8 mouse cellular contexts compared by ENCODE assay signal in genomic region chr9:107624539-107624938, GRCm38 (mm10). TPM values are rescaled to one million over a fixed set of nuclear protein-coding genes. Genes with fewer than 3 reads are reported as not detected.
A peak's percentile ranks its signal among the peaks of the same experiment; 100 is the strongest.
DNase-seq lines count a peak whose midpoint lies in the region; ATAC-seq and TF ChIP-seq lines count a peak whose summit lies in the region.

No protein-coding gene starts in this region.

- no peak for ATAC-seq in embryonic facial prominence, embryonic 14.5 days (ENCODE audit: low read depth)
- 0 out of 2 replicates have a peak, but pooled peaks have one; percentile 22 for ATAC-seq in intestine, embryonic 15.5 days

- H3K79me2 ChIP-seq in heart, adult 2 months (replicated peaks; ENCODE audit: control insufficient read depth, insufficient read depth, low read length), result peaks cover 4% of the 10 kb centered on the region

- peaks cover 59% of the 10 kb centered on the region for H3K4me1 ChIP-seq in heart, adult 2 months (ENCODE audit: control insufficient read depth, insufficient read depth, low read length)
- H3K4me1 ChIP-seq in embryonic facial prominence, embryonic 14.5 days (ENCODE audit: control insufficient read depth, insufficient read depth, low read length), result peaks cover 29% of the 10 kb centered on the region
- peaks cover 64% of the 10 kb centered on the region for H3K4me1 ChIP-seq in intestine, embryonic 15.5 days (replicated peaks)

- H3K9ac ChIP-seq in heart, adult 2 months (ENCODE audit: low read depth, low read length), result peak overlapping the region; percentile 37
- H3K9ac ChIP-seq in embryonic facial prominence, embryonic 14.5 days (ENCODE audit: low read depth, low read length), result no peak overlapping the region
- no peak overlapping the region for H3K9ac ChIP-seq in intestine, embryonic 15.5 days

- 36% methylated on average over 5 of the region's 5 CpGs for WGBS in heart, adult 2 months
- WGBS in embryonic facial prominence, embryonic 14.5 days, result 72% methylated on average over 5 of the region's 5 CpGs
- WGBS in intestine, embryonic 15.5 days, result 64% methylated on average over 5 of the region's 5 CpGs

- peak; percentile 65 for TF ChIP-seq POLR2A in heart, adult 2 months (IDR thresholded peaks at IDR 0.05; ENCODE audit: insufficient read depth, low read depth, low read length)

- DNase-seq in heart, adult 2 months, result peak; percentile 60 to 78
- no peak for DNase-seq in heart, postnatal 25 days (ENCODE audit: low spot score)
- no peak for DNase-seq in embryonic facial prominence, embryonic 14.5 days (ENCODE audit: low spot score)
- DNase-seq in lung, postnatal 4 days, result peak; percentile 64 to 67
- DNase-seq in thymus, postnatal 36 days, result peak; percentile 64 to 77
- DNase-seq in layer of hippocampus, adult 8-10 months (ENCODE audit: low spot score in 2 of 2), result no peak
- DNase-seq in ovary, adult 18-20 months (ENCODE audit: low spot score), result no peak

- peak overlapping the region; percentile 29 for H3K4me3 ChIP-seq in heart, adult 2 months
- H3K4me3 ChIP-seq in embryonic facial prominence, embryonic 14.5 days (ENCODE audit: low read depth, low read length), result no peak overlapping the region
- no peak overlapping the region for H3K4me3 ChIP-seq in intestine, embryonic 15.5 days (replicated peaks)

- no peak for TF ChIP-seq CTCF in heart, adult 2 months (IDR thresholded peaks at IDR 0.05)

- H3K36me3 ChIP-seq in heart, adult 2 months (ENCODE audit: control insufficient read depth, insufficient read depth, low read length), result peaks cover 12% of the 10 kb centered on the region
- peaks cover 42% of the 10 kb centered on the region for H3K36me3 ChIP-seq in embryonic facial prominence, embryonic 14.5 days (ENCODE audit: control insufficient read depth, insufficient read depth, low read length)
- peaks cover 9% of the 10 kb centered on the region; the same call in 1 of the 2 replicates for H3K36me3 ChIP-seq in intestine, embryonic 15.5 days

- intact Hi-C loops in heart, adult 2 months (cut with DNase I), result no loop called here
- intact Hi-C loops in heart, postnatal 25 days (cut with DNase I), result no loop called here

- no peaks in the 10 kb centered on the region for H3K9me3 ChIP-seq in embryonic facial prominence, embryonic 14.5 days (ENCODE audit: control insufficient read depth, low read length)
- no peaks in the 10 kb centered on the region for H3K9me3 ChIP-seq in intestine, embryonic 15.5 days

- peak overlapping the region; percentile 89 for H3K27ac ChIP-seq in heart, adult 2 months
- 0 out of 2 replicates have a peak overlapping the region, but pooled peaks have one; percentile 10 for H3K27ac ChIP-seq in embryonic facial prominence, embryonic 14.5 days (replicated peaks; ENCODE audit: low read depth, low read length)
- 0 out of 2 replicates have a peak overlapping the region, but pooled peaks have one; percentile 3 for H3K27ac ChIP-seq in intestine, embryonic 15.5 days

- H3K27me3 ChIP-seq in heart, adult 2 months (ENCODE audit: control insufficient read depth, insufficient read depth, low read length), result no peaks in the 10 kb centered on the region
- no peaks in the 10 kb centered on the region for H3K27me3 ChIP-seq in embryonic facial prominence, embryonic 14.5 days (replicated peaks; ENCODE audit: control insufficient read depth, insufficient read depth, low read length)
- no peaks in the 10 kb centered on the region for H3K27me3 ChIP-seq in intestine, embryonic 15.5 days (replicated peaks)

- H3K4me2 ChIP-seq in embryonic facial prominence, embryonic 14.5 days (ENCODE audit: low read depth, low read length), result no peak overlapping the region
- H3K4me2 ChIP-seq in intestine, embryonic 15.5 days (replicated peaks), result no peak overlapping the region

- peak; percentile 95 for TF ChIP-seq EP300 in heart, adult 2 months (IDR thresholded peaks at IDR 0.05; ENCODE audit: insufficient read depth, low read depth, low read length)

RNA-seq across cellular contexts. Expression of gene Gnai2, which starts 10.6 kb away (rescaled TPM):
- 100 to 1,000 TPM; 243 to 250 TPM for total RNA-seq in heart, adult 2 months (2021)
- polyA plus RNA-seq in heart, adult 2 months (2012; rRNA removed), result 311 and 386 TPM in 2 replicates
- total RNA-seq in heart, postnatal 25 days (2021), result 100 to 1,000 TPM; 241 to 257 TPM
- polyA plus RNA-seq in embryonic facial prominence, embryonic 14.5 days (2014; fragmentation: Nextera tagmentation; extraction: Ambion mirVana), result 380 and 416 TPM in 2 replicates
- 334 and 335 TPM in 2 replicates for polyA plus RNA-seq in intestine, embryonic 15.5 days (2015; fragmentation: Nextera tagmentation; extraction: Ambion mirVana)
- 100 to 1,000 TPM; 218 to 272 (median 249) TPM for total RNA-seq in layer of hippocampus, adult 8-10 months (2022)

RNA-seq across cellular contexts. Expression of gene Sema3b, which starts 15.5 kb away (rescaled TPM):
- 10 to 100 TPM; 19.9 to 24.2 TPM for total RNA-seq in heart, adult 2 months (2021)
- 33.7 and 39.1 TPM in 2 replicates for polyA plus RNA-seq in heart, adult 2 months (2012; rRNA removed)
- total RNA-seq in heart, postnatal 25 days (2021), result 10 to 100 TPM; 15.0 to 17.8 TPM
- polyA plus RNA-seq in embryonic facial prominence, embryonic 14.5 days (2014; fragmentation: Nextera tagmentation; extraction: Ambion mirVana), result 18.0 and 18.2 TPM in 2 replicates
- polyA plus RNA-seq in intestine, embryonic 15.5 days (2015; fragmentation: Nextera tagmentation; extraction: Ambion mirVana), result 34.7 and 37.5 TPM in 2 replicates
- 1 to 10 TPM; 2.9 to 5.0 (median 4.4) TPM for total RNA-seq in layer of hippocampus, adult 8-10 months (2022)

RNA-seq across cellular contexts. Expression of gene Ifrd2, which starts 37.1 kb away (rescaled TPM):
- 10 to 100 TPM; 39.9 to 51.4 TPM for total RNA-seq in heart, adult 2 months (2021)
- polyA plus RNA-seq in heart, adult 2 months (2012; rRNA removed), result 43.7 and 54.5 TPM in 2 replicates
- total RNA-seq in heart, postnatal 25 days (2021), result 10 to 100 TPM; 44.6 to 45.8 TPM
- polyA plus RNA-seq in embryonic facial prominence, embryonic 14.5 days (2014; fragmentation: Nextera tagmentation; extraction: Ambion mirVana), result 46.7 and 52.3 TPM in 2 replicates
- polyA plus RNA-seq in intestine, embryonic 15.5 days (2015; fragmentation: Nextera tagmentation; extraction: Ambion mirVana), result 66.4 and 81.9 TPM in 2 replicates
- total RNA-seq in layer of hippocampus, adult 8-10 months (2022), result 10 to 100 TPM; 12.4 to 15.4 (median 14.0) TPM

RNA-seq across cellular contexts. Expression of gene Hyal3, which starts 43.9 kb away (rescaled TPM):
- under 1 TPM; 0.29 to 0.34 TPM for total RNA-seq in heart, adult 2 months (2021)
- 0.26 and 0.31 TPM in 2 replicates for polyA plus RNA-seq in heart, adult 2 months (2012; rRNA removed)
- total RNA-seq in heart, postnatal 25 days (2021), result under 1 TPM; 0.45 to 0.62 TPM
- 1.2 and 1.4 TPM in 2 replicates for polyA plus RNA-seq in embryonic facial prominence, embryonic 14.5 days (2014; fragmentation: Nextera tagmentation; extraction: Ambion mirVana)
- polyA plus RNA-seq in intestine, embryonic 15.5 days (2015; fragmentation: Nextera tagmentation; extraction: Ambion mirVana), result 0.74 and 0.97 TPM in 2 replicates
- total RNA-seq in layer of hippocampus, adult 8-10 months (2022), result 1 to 10 TPM; 1.7 to 2.4 (median 1.9) TPM

RNA-seq across cellular contexts. Expression of gene Slc38a3, which starts 44.8 kb away (rescaled TPM):
- total RNA-seq in heart, adult 2 months (2021), result 10 to 100 TPM; 71.5 to 88.3 TPM
- 162 and 314 TPM in 2 replicates for polyA plus RNA-seq in heart, adult 2 months (2012; rRNA removed)
- 10 to 100 TPM; 62.0 to 69.7 TPM for total RNA-seq in heart, postnatal 25 days (2021)
- 7.0 and 7.8 TPM in 2 replicates for polyA plus RNA-seq in embryonic facial prominence, embryonic 14.5 days (2014; fragmentation: Nextera tagmentation; extraction: Ambion mirVana)
- 8.4 and 16.0 TPM in 2 replicates for polyA plus RNA-seq in intestine, embryonic 15.5 days (2015; fragmentation: Nextera tagmentation; extraction: Ambion mirVana)
- total RNA-seq in layer of hippocampus, adult 8-10 months (2022), result 10 to 100 TPM; 61.3 to 74.3 (median 69.2) TPM

Comparison
In these comparisons a context has a peak if more than half of its experiments do, and no peak if none do; other contexts are left out.
1. DNase-seq: peak in heart, adult 2 months (2 of 2), lung, postnatal 4 days (2 of 2) and thymus, postnatal 36 days (2 of 2); none in heart, postnatal 25 days (single experiment), embryonic facial prominence, embryonic 14.5 days (single experiment), layer of hippocampus, adult 8-10 months (0 of 2) and ovary, adult 18-20 months (single experiment).
2. H3K27ac ChIP-seq: peak in every context shown above with its lines; median percentile 89 in heart, adult 2 months; 10 in embryonic facial prominence, embryonic 14.5 days; 3 in intestine, embryonic 15.5 days.